Mouse (Mus musculus): Measurements from ENCODE around the gene Grin2c.

GRCm38 (mm10) chr11:115231168-115231915 lies 35.7 kb downstream of the Grin2c start:
- TF ChIP-seq CTCF (IDR thresholded peaks at IDR 0.05; ENCODE audit: borderline replicate concordance, extremely low read depth, insufficient read depth, insufficient read length): no peak
- TF ChIP-seq POLR2A (IDR thresholded peaks at IDR 0.05; ENCODE audit: borderline replicate concordance, extremely low read depth, insufficient read depth, insufficient read length, poor library complexity, severe bottlenecking): no peak
